Comparison of ENCODE assay signal across 21 mouse cellular contexts in the genomic region with DNA sequence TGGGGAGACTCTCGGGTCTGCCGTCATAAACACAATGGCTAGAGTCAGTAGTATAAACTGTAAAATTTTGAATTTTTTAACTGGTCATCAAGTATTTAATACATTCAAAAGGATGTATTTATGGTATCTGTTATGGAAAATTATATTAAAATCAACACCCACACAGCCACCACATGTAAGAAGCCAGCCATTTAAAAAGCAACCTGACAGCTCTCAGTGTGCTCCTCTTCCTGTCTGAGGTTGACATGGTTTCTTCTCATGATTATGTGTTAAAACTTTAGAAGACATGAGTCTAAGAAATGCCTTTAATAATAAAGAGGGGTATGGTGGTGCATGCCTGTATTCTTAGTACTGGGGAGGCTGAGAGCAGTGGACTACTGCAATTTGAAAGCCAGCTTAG.
"Had no signal": no experiment of that assay in that cellular context is flagged by ENCODE, and none has a peak within 500 bp of the region (broad histone marks: within the 10 kb centered on the region; RNA-seq: fewer than 3 reads in every experiment).

No protein-coding gene starts in this region.

- H3K9ac ChIP-seq: lung, embryonic 15.5 days; midbrain, embryonic 13.5 days; midbrain, embryonic 15.5 days; neural tube, embryonic 13.5 days; neural tube, embryonic 15.5 days; stomach, embryonic 15.5 days had no signal

- H3K27me3 ChIP-seq: lung, embryonic 15.5 days; megakaryocyte, embryonic 14.5 days; midbrain, embryonic 13.5 days; midbrain, embryonic 15.5 days; neural tube, embryonic 13.5 days; neural tube, embryonic 15.5 days; stomach, embryonic 15.5 days had no signal

- H3K4me1 ChIP-seq: lung, embryonic 15.5 days; midbrain, embryonic 15.5 days; neural tube, embryonic 13.5 days; stomach, embryonic 15.5 days had no signal

- H3K36me3 ChIP-seq: lung, embryonic 15.5 days; midbrain, embryonic 13.5 days; midbrain, embryonic 15.5 days; neural tube, embryonic 13.5 days; neural tube, embryonic 15.5 days; stomach, embryonic 15.5 days had no signal

- H3K9me3 ChIP-seq: lung, embryonic 15.5 days; megakaryocyte, embryonic 14.5 days; midbrain, embryonic 13.5 days; midbrain, embryonic 15.5 days; stomach, embryonic 15.5 days had no signal

- ATAC-seq: lung, postnatal 0 days; midbrain, embryonic 13.5 days; midbrain, embryonic 15.5 days had no signal

- H3K4me2 ChIP-seq: lung, embryonic 15.5 days; midbrain, embryonic 11.5 days; midbrain, embryonic 13.5 days; midbrain, embryonic 15.5 days; neural tube, embryonic 13.5 days; neural tube, embryonic 15.5 days; stomach, embryonic 15.5 days had no signal

- H3K4me3 ChIP-seq: lung, embryonic 15.5 days; megakaryocyte, embryonic 14.5 days; midbrain, embryonic 13.5 days; midbrain, embryonic 15.5 days; neural tube, embryonic 13.5 days; neural tube, embryonic 15.5 days; stomach, embryonic 15.5 days had no signal

- H3K27ac ChIP-seq: lung, embryonic 15.5 days; macrophage; midbrain, embryonic 13.5 days; midbrain, embryonic 15.5 days; neural tube, embryonic 13.5 days; neural tube, embryonic 15.5 days; stomach, embryonic 15.5 days; stomach, postnatal 0 days had no signal

- DNase-seq: lung, adult 2 months; lung, postnatal 14 days; lung, postnatal 36 days; retina, postnatal 1 day; right cerebral cortex, adult 18-20 months; right cerebral cortex, postnatal 25 days; right cerebral cortex, postnatal 4 days; thymus, adult 2 months; thymus, postnatal 25 days; thymus, postnatal 4 days had no signal
